Mouse (Mus musculus) cerebellum, postnatal 25 days (tissue): ENCODE measurements around the gene Plxnd1.

Source experiments
- DNase-seq, 2 experiments: peaks; one replicate each; pipeline ENCODE4 v3.0.0; 2021; ENCODE audit warnings: mixed read lengths in 2 of 2

The Plxnd1 gene

GRCm38 (mm10) chr6:115956418-115956921 is 38.3 kb downstream of the Plxnd1 start:
- peak in 1 of 2 experiments; percentile 43 for DNase-seq

- no peak for DNase-seq
Observed at GRCm38 (mm10) chr6:115955664-115956063, 39.1 kb downstream of the Plxnd1 start.

GRCm38 (mm10) chr6:115955169-115955568 is 39.6 kb downstream of the Plxnd1 start:
- peak; percentile 66 to 73 for DNase-seq

- DNase-seq, result no peak
Observed at GRCm38 (mm10) chr6:115954506-115955074, 40.2 kb downstream of the Plxnd1 start.

GRCm38 (mm10) chr6:115946389-115946788 is 48.4 kb downstream of the Plxnd1 start:
- DNase-seq, result no peak

GRCm38 (mm10) chr6:115945633-115946032 is 49.2 kb downstream of the Plxnd1 start:
- DNase-seq, result no peak

DNA sequence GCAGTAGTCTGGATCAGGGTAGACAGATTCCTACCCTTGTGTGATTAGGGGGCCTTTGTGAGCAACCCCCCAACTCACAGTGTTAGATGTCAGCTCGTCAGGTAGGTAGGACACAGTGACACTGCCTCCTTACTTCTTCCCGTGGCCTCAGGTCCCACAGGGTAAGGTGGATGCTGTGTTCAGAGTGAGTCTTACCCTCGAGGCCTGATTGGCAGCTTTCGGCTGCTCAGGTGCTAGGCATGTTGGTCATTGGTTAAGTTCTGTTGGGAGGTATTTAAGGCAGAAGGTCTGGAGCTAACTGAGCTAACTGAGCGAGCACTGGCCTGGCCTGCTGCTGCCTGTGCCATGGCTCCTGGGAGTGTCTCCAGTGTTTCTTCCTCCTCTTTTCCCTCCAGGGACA is 50.2 kb downstream of the Plxnd1 start, which contains the start of gene H1foo:
H1foo (plus strand) TSS at position 301 of the 400 bp plus-strand sequence.
- no peak for DNase-seq

DNA sequence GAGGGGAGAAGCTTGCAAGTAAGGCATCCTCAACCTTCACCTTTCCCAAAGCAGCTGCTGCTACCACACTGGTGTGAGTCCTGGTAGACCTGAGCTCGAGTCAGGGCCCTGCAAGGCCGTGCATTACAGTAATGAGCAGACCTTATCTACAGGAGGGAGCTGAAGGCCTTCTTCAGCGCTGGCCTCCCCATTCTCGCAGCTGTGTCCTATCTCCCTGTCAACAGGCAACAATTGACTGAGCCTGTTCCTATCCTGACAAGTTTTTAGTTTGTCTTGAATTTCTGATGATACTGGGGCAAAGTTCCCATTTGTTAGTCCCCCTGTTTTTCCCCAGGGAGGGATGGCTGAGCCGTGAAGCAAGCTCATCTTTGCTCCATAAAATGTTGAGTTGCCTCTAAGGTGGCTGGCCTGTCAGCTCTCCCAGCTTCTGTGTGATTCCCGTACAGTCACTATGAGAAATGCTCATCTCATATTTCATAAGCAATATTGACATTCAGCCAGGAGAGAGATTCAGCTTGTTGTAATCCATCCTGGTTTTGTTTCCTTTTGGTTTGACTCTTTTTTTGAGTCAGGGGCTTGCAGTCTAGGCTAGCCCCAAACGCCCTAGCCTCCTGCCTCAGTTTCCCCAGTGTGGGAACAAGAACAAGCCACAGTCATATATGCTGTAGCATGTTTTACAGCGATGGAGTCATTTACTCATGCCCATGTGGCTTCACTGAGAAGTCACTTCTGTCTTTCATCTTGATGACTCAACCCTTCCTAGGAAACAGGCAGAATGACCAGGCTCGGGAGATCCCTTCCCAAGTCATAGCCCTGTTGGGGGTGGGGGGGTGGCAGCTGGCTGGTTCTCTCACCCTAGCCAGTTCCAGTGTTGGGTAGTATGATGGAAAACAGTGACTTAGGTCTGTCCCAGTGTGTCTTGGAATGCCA is 51.0 kb downstream of the Plxnd1 start:
- no peak for DNase-seq

GRCm38 (mm10) chr6:115941128-115941527 is 53.7 kb downstream of the Plxnd1 start:
- DNase-seq, result no peak

DNA sequence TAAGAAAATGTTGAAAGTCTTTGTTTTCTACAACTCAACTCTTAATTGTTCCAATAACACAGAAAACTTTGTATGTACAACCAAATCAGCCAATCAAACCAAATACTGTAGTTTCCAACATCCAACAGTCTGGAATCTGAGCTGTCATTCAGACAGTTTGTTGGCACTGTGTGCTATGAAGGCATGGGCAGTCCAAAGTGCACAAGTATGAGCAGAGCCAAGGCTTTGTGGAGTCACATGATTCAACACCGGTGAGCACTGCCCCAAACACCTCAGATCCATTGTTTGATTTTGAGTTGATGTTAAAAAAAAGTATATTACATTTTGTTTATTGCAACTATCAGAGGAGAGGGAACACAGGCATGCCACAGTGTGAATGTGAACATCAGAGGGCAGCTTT is 54.2 kb downstream of the Plxnd1 start:
- DNase-seq, result no peak

GRCm38 (mm10) chr6:115938798-115939197 is 56.0 kb downstream of the Plxnd1 start:
- no peak for DNase-seq

DNA sequence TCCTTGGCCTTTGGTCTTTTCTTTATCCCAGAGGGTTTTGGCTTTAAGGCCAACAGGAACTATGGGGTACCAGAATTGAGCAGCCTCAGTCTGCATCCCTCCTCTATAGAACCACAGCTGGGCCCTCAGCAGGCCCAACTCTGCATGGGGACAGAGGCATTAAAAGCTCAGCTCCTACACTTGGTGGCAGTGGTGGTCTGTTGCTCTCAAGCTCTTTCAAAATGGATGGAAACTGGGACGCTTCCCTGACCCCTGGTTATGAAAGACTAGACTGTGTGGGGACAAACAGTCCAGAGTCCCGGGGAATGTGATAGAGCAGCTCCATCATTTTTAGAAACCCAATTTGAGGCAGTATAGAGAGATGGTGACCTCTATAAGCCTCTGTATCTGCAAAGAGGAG is 56.8 kb downstream of the Plxnd1 start:
- DNase-seq, result no peak

- no peak for DNase-seq
Observed at GRCm38 (mm10) chr6:115935544-115935943, 59.3 kb downstream of the Plxnd1 start.

DNA sequence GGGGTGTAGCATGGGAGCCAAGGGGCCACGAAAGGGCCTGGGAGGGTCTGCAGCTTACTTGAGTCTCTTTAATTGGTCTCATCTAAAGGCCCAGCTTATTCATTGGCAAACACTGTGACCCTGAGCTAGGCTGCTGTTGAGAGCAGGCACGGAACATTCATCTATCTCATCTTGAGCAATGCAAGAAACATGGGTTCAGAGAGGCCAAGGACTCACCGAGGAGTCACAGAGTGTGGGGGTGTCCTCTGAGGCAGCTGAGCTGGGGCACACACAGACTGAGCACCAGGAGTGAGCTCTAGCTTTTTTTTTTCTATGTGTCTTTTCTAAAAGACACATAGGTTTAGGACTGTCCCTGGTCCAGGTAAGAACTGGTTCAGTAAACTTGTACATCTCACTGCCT is 62.4 kb downstream of the Plxnd1 start:
- no peak for DNase-seq

GRCm38 (mm10) chr6:115931639-115932038 is 63.2 kb downstream of the Plxnd1 start, which contains the start of gene Rho:
Gene Rho, plus strand, starts transcription at chr6:115931748.
- no peak for DNase-seq

DNA sequence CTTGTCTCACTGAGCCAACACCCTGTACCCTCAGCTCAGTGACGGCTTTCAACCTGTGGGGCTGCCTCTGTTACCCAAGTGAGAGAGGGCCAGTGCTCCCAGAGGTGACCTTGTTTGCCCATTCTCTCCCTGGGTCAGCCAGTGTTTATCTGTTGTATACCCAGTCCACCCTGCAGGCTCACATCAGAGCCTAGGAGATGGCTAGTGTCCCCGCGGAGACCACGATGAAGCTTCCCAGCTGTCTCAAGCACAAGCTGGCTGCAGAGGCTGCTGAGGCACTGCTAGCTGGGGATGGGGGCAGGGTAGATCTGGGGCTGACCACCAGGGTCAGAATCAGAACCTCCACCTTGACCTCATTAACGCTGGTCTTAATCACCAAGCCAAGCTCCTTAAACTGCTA is 64.8 kb downstream of the Plxnd1 start:
- DNase-seq, result no peak

DNA sequence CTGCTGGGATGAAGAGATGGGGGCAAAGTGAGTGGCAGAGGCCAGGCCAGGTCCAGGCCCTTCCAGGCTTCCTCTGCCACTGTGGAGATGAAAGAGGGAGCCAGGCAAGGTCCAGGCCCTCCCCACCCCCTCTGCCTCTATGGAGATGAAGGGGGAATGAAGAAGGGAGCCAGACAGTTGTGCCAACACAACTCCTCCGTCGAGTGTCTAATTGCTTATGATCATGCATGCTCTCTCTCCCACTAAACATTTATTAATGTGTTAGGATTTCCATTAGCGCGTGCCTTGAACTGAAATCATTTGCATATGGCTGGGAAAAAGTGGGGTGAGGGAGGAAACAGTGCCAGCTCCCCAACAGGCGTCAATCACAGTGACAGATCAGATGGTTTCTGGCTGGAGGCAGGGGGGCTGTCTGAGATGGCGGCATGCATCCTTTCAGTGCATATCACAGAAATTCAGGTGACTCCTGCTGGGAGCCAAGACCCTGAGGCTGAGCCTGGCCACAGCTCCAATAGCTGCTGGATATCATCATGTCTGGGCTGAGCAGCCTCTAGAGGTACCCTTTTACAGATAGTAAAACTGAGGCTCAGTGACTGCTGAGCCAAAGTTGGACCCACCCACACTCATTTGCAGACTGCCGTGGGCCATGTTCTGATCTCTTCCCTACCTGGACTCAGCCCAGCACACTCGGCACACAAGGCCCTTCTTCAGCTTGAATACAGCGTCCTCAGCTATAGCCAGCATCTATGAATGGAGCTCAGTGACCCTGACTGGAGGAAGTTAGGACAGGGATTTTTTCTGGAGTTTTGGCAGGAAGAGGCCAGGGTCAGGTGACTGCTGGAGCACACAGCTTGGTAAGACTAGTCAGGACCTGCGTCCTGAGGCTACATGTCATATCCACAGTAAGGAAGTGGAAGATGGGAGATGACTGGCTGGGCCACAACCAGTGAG is 67.2 kb downstream of the Plxnd1 start:
- no peak for DNase-seq

DNA sequence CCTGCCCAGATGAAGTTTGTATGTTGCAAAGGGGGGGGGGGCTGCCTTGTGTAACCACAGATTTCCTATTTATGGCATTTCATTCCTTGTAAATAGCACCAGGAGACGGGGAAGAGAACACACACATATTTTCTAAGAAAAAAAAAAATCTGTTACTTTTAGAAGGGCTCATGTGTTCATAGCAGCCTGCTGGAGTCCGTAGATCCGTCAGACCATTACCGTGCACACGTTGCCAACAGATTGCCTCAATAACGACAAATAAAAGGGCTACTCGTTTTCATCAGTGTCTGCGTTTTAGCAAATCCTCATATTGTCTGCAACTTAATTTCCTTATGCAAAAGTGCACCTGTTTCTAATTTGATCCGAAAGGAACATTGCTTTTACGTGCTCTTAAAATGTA is 68.4 kb downstream of the Plxnd1 start:
- no peak for DNase-seq

DNA sequence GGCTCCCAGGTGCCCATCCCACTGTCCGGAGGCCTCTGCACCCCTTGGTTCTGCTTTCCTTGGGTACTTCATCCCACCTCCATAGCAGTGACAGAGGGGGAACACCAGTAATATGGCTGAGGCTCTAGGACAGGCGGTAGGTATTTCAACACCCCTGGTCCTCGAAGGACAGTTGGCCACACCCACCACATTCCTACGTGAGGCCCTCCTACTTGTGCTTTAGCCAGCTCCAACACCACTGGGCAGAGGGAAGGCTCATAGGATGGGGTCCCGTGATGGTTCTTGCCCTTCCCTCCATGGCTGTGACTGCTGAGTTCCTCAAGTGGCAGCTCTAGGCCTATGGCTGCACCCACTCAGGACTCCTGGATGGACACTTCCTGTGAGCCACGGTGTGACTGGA is 70.0 kb downstream of the Plxnd1 start:
- no peak for DNase-seq

- DNase-seq, result no peak
Observed at GRCm38 (mm10) chr6:115919876-115920275, 74.9 kb downstream of the Plxnd1 start.

- no peak for DNase-seq
Observed at GRCm38 (mm10) chr6:115918615-115919014, 76.2 kb downstream of the Plxnd1 start.

- peak; percentile 64 to 72 for DNase-seq
Observed at GRCm38 (mm10) chr6:115916611-115917010, 78.2 kb downstream of the Plxnd1 start.
